Mouse (Mus musculus) forebrain, embryonic 11.5 days (tissue): ENCODE results near the gene Tubb5. TPM values are rescaled to one million over a fixed set of nuclear protein-coding genes. Genes with fewer than 3 reads are reported as not detected.

Experiments used
- ATAC-seq: fragments of 200-750 bp; cut with Nextera tagmentation; replicated peaks from 2 replicates; pipeline ENCODE4 v1.8.0; 2017; ENCODE audit warnings: moderate TSS enrichment; ENCODE audit not compliant: low FRiP score
- DNase-seq: peaks from one replicate; pipeline ENCODE4 v3.0.0-alpha.2; 2017; ENCODE audit warnings: low spot score
- H3K27ac ChIP-seq: fragments of 300-500 bp; sonication (generic); 2 replicates; pipeline ENCODE4 v1.5.1; 2014; ENCODE audit warnings: low read depth, low read length
- H3K27me3 ChIP-seq: fragments of 300-500 bp; sonication (generic); 2 replicates; pipeline ENCODE4 v1.6.1; 2014; ENCODE audit warnings: mild to moderate bottlenecking, low read length, mixed read lengths; ENCODE audit not compliant: control insufficient read depth, insufficient read depth
- H3K36me3 ChIP-seq: fragments of 300-500 bp; sonication (generic); 2 replicates; pipeline ENCODE4 v1.6.1; 2014; ENCODE audit warnings: mild to moderate bottlenecking, low read length, moderate library complexity, mixed read lengths; ENCODE audit not compliant: control insufficient read depth, insufficient read depth
- H3K4me1 ChIP-seq: fragments of 300-500 bp; sonication (generic); replicated peaks from 2 replicates; pipeline ENCODE4 v1.6.1; 2014; ENCODE audit warnings: low read length, mixed read lengths; ENCODE audit not compliant: control insufficient read depth, insufficient read depth
- H3K4me2 ChIP-seq: fragments of 300-500 bp; sonication (generic); 2 replicates; pipeline ENCODE4 v1.6.1; 2014; ENCODE audit warnings: low read depth, mild to moderate bottlenecking, low read length, moderate library complexity, mixed read lengths; ENCODE audit not compliant: severe bottlenecking
- H3K4me3 ChIP-seq: fragments of 300-500 bp; sonication (generic); 2 replicates; pipeline ENCODE4 v1.5.1; 2014; ENCODE audit warnings: low read depth, low read length
- H3K9ac ChIP-seq: fragments of 300-500 bp; sonication (generic); 2 replicates; pipeline ENCODE4 v1.6.1; 2014; ENCODE audit warnings: low read length
- H3K9me3 ChIP-seq: fragments of 300-500 bp; sonication (generic); 2 replicates; pipeline ENCODE4 v1.6.1; 2016; ENCODE audit warnings: low read length, mixed read lengths; ENCODE audit not compliant: control insufficient read depth
- WGBS: fragments of 180-500 bp; shearing (Covaris S2); extraction: QIAGEN DNeasy Blood & Tissue Kit; methylation state at CpG from one replicate; pipeline ENCODE4 v1.1.7; 2014; 5-methylcytosine and 5-hydroxymethylcytosine counted together
- polyA plus RNA-seq: library from polyadenylated mRNA; unstranded; fragments of >200 nt; fragmentation: Nextera tagmentation; extraction: Ambion mirVana; gene quantifications from 2 replicates; pipeline ENCODE4 v1.2.1, GENCODE M21; 2014

Gene Tubb5
- polyA plus RNA-seq, 1 experiment from 2014 or later: 1,583 TPM

- H3K4me3 ChIP-seq: peak overlapping the region; percentile 76
- 80% methylated on average over 26 of the region's 26 CpGs for WGBS
- H3K4me2 ChIP-seq: peak overlapping the region; percentile 83
- no peaks in the 10 kb centered on the region for H3K27me3 ChIP-seq
- H3K27ac ChIP-seq: no peak overlapping the region
- peak overlapping the region; percentile 94; the same call in 1 of the 2 replicates for H3K9ac ChIP-seq
- no peaks in the 10 kb centered on the region for H3K9me3 ChIP-seq
- DNase-seq (no peak), ATAC-seq (no peak)
- peaks cover 18% of the 10 kb centered on the region for H3K4me1 ChIP-seq
- peaks cover 24% of the 10 kb centered on the region for H3K36me3 ChIP-seq
These were observed 2.5 kb downstream of the Tubb5 start for GRCm38 (mm10) chr17:35835424-35836140.

- WGBS: 82% methylated on average over 26 of the region's 26 CpGs
These were observed 3.2 kb downstream of the Tubb5 start for GRCm38 (mm10) chr17:35834696-35835422.

GRCm38 (mm10) chr17:35833894-35834293 is 4.2 kb downstream of the Tubb5 start:
- Histone ChIP-seq H3K4me2 (no peak overlapping the region), H3K36me3 (peaks cover 24% of the 10 kb centered on the region), H3K9me3 (no peaks in the 10 kb centered on the region), H3K4me1 (peaks cover 18% of the 10 kb centered on the region), H3K27ac (no peak overlapping the region), H3K27me3 (no peaks in the 10 kb centered on the region), H3K9ac (no peak overlapping the region; the same call in 1 of the 2 replicates), H3K4me3 (peak overlapping the region; percentile 10)
- ATAC-seq (no peak), DNase-seq (no peak)
- WGBS: 54% methylated on average over 5 of the region's 5 CpGs

More at GRCm38 (mm10) chr17:35834696-35835422, 3.2 kb downstream of the Tubb5 start:
- peak overlapping the region; percentile 76 for H3K4me3 ChIP-seq
- ATAC-seq (no peak), DNase-seq (no peak)
- H3K36me3 ChIP-seq: peaks cover 24% of the 10 kb centered on the region
- peak overlapping the region; percentile 39 for H3K9ac ChIP-seq
- H3K27ac ChIP-seq: no peak overlapping the region
- H3K4me2 ChIP-seq: peak overlapping the region; percentile 83
- no peaks in the 10 kb centered on the region for H3K27me3 ChIP-seq
- H3K9me3 ChIP-seq: no peaks in the 10 kb centered on the region
- peaks cover 22% of the 10 kb centered on the region for H3K4me1 ChIP-seq

- H3K27ac ChIP-seq: no peak overlapping the region
These were observed 4.8 kb downstream of the Tubb5 start for GRCm38 (mm10) chr17:35833239-35833751.

GRCm38 (mm10) chr17:35832400-35833238 is 5.5 kb downstream of the Tubb5 start:
- no peak for ATAC-seq
- WGBS: 70% methylated on average over 8 of the region's 8 CpGs
- no peaks in the 10 kb centered on the region for H3K27me3 ChIP-seq
- no peak overlapping the region for H3K4me2 ChIP-seq
- DNase-seq: no peak
- no peaks in the 10 kb centered on the region for H3K9me3 ChIP-seq
- peaks cover 18% of the 10 kb centered on the region for H3K4me1 ChIP-seq
- peaks cover 26% of the 10 kb centered on the region for H3K36me3 ChIP-seq
- H3K27ac ChIP-seq: no peak overlapping the region
- 0 out of 2 replicates have a peak overlapping the region, but pooled peaks have one; percentile 12 for H3K9ac ChIP-seq
- no peak overlapping the region for H3K4me3 ChIP-seq

More at GRCm38 (mm10) chr17:35833239-35833751, 4.8 kb downstream of the Tubb5 start:
- H3K4me2 ChIP-seq: no peak overlapping the region
- H3K4me1 ChIP-seq: peaks cover 18% of the 10 kb centered on the region
- H3K36me3 ChIP-seq: peaks cover 24% of the 10 kb centered on the region
- 29% methylated on average over 5 of the region's 5 CpGs for WGBS
- ATAC-seq (no peak), DNase-seq (no peak)
- no peaks in the 10 kb centered on the region for H3K9me3 ChIP-seq
- no peaks in the 10 kb centered on the region for H3K27me3 ChIP-seq
- no peak overlapping the region for H3K9ac ChIP-seq
- H3K4me3 ChIP-seq: no peak overlapping the region

GRCm38 (mm10) chr17:35829737-35830136 is 8.4 kb downstream of the Tubb5 start:
- H3K4me2 ChIP-seq: no peak overlapping the region
- peaks cover 14% of the 10 kb centered on the region for H3K36me3 ChIP-seq
- H3K4me3 ChIP-seq: no peak overlapping the region
- DNase-seq (peak; percentile 92), ATAC-seq (peak; percentile 63)
- no peaks in the 10 kb centered on the region for H3K27me3 ChIP-seq
- no peak overlapping the region; the same call in 1 of the 2 replicates for H3K9ac ChIP-seq
- WGBS: 1% methylated on average over 21 of the region's 21 CpGs
- no peaks in the 10 kb centered on the region for H3K9me3 ChIP-seq
- no peak overlapping the region for H3K27ac ChIP-seq
- H3K4me1 ChIP-seq: peaks cover 7% of the 10 kb centered on the region; the same call in 1 of the 2 replicates

GRCm38 (mm10) chr17:35825109-35825850 is 12.8 kb downstream of the Tubb5 start:
- Histone ChIP-seq H3K4me1 (peaks cover 16% of the 10 kb centered on the region; the same call in 1 of the 2 replicates), H3K27ac (no peak overlapping the region), H3K27me3 (no peaks in the 10 kb centered on the region), H3K9me3 (no peaks in the 10 kb centered on the region), H3K36me3 (peaks cover 2% of the 10 kb centered on the region), H3K4me2 (no peak overlapping the region), H3K9ac (no peak overlapping the region), H3K4me3 (no peak overlapping the region)
- 90% methylated on average over 13 of the region's 13 CpGs for WGBS
- ATAC-seq (no peak), DNase-seq (no peak)
